Mouse (Mus musculus) frontal cortex, postnatal 10 days (tissue): ENCODE data around the gene Kcnn4.
"Not testable (repeated sequence)": the region's sequence is repeated elsewhere in the genome, so short reads cannot be mapped to it uniquely, and the experiment has no call there.

Experiments
- DNase-seq, 2 experiments: peaks; one replicate each; pipeline ENCODE4 v3.0.0; 2022; ENCODE audit warnings: low spot score in 2 of 2, mixed read lengths in 1 of 2

Kcnn4 gene

DNA sequence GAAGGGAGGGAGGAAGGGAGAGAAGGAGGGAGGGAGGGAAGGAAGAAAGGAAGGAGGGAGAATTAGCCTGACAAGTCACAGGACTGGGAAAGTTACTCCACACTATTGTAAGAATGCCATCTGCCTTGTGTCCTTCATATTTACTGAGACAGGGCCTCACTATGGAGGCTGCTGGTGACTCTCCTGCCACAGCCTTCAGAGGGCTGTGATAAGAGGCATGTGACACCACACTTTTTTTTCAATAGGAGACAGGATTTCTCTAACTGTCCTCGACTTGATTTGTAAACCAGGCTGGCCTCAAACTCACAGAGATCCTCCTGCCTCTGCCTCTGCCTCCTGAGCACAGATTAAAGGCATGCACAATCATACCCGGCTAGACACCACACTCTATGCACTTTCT lies 21.6 kb downstream of the Kcnn4 start:
- no peak for DNase-seq

DNA sequence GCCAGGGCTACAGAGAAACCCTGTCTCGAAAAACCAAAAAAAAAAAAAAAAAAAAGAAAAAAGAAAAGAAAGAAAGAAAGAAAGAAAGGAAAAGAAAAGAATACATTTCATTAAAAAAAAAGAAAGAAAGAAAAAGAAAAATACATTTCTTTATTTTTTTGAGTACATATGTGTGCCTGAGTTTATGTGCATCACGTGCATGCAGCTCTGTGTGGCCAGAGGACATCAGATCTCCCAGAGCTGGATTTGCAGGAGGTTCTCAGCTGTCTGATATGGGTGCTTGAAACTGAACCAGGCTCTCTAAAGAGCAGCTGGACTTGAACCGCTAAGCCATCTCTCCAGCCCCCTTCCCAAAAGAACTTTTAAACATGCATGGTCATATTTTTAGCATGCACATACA lies 24.0 kb downstream of the Kcnn4 start:
- DNase-seq = no peak

DNA sequence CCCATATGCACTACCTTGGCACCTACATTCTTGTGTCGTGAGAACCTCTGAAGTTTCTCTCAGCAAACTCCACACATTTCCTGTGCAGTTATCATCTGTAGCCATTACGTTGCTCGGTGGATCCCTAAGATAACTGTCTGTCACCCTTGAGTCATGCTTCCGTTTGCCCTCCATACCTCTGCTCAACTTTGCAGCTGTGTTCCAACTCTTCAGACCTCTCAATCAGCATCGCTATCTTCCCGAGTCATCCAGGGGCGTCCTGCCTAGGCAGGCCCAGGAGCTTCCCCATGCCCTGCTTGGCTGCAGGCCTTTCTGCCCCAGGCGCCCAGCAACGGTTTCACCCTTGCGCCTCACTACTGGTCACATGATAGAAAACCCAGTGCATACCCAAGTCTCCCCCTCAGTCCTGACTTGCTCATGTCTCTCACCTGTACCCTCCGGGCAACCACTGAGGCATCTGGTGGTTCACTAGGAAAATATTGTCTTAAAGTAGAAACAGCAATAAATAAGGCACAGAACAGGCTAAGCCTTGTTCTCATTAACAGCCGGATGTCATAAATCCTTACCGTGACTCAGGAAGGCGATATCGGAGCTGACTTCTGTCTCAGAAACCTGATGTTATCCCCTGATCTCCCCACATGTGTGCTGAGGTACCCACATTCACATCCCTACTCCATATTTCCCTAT lies 24.6 kb downstream of the Kcnn4 start:
- DNase-seq = no peak

DNA sequence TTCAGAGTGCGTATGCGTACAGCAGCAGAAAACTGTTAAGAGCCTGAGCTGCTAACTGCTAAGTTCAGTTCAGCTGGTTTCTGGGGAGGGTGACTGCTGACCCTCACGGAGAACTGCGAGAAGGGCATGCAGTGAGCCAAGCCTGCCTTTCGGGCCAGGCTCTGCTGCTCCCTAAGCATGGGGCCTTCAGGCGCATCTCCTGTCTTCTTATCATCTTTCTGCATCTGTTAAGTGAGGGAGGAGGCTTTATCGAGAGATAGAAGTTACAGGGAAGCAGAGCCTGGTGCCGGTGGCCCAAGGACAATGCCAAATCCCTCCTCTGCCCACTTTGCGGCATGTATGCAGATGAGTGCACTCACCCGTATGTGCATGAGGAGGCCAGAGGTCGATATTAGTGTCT lies 26.8 kb downstream of the Kcnn4 start:
- DNase-seq = no peak

DNA sequence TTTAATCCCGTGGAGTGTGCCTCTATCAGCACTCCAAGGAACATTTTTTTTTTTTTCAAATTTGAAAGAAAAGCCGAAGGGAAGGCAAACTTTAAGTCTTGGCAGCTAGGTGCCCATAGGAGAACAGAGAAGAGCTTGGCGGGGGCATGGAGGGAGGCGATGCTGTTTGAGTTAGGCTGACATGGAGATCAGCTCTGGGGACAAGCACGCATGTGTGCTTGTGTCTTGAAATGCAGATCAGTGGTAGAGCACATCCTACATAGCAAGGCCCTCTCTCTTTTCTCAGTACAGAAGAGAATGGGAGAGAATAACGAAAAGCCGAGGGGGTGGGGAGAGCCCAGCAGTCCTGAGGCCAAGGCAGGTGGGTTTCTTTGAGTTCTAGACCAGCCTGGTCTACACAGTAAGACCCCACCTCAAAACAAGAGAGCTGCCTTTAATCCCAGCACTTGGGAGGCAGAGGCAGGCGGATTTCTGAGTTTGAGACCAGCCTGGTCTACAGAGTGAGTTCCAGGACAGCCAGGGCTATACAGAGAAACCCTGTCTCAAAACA lies 28.4 kb downstream of the Kcnn4 start:
- DNase-seq = no peak

DNA sequence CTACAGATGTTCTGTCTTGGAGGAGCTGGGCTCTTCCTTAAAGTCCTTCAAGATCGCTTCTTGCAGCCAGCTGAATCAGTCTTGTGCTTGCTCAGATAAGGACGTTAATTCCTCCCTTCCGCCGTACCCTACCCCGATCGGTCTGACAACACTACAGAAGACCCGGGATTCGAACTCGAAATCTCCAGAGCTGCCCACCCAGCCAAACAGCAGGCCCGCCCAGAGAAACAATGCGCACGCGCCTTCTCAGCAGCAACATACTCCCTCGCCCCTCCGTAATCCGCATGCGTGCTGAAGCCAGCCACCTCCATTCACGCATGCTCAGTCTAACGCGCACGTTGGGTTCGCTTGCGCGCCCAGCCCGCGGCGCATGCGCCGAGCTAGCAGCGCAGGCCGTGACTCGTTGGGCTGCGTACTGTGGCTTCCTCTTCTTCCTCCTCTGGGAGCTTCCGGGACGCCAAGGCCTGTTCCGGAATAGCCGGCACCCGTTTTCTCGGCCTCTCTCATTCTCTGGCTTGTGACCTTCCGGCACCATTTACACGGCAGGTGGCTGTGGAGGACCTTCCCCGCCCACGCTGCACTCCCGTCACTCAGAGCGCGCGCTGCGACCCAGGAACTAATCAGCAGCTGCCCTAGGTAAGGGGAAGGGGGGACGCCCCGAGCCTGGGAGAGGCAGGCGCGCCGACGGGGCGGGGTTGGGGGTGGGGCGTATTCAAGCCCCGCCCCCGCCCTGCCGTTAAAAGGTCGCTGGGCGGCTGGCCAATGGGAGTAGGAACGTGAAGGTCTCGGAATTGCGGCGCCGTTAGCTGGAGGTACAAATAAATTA lies 29.4 kb downstream of the Kcnn4 start, which contains the start of gene Smg9:
TSS of gene Smg9 (plus strand) at position 364 of the 826 bp plus-strand sequence.
- DNase-seq = peak; percentile 95 to 96

DNA sequence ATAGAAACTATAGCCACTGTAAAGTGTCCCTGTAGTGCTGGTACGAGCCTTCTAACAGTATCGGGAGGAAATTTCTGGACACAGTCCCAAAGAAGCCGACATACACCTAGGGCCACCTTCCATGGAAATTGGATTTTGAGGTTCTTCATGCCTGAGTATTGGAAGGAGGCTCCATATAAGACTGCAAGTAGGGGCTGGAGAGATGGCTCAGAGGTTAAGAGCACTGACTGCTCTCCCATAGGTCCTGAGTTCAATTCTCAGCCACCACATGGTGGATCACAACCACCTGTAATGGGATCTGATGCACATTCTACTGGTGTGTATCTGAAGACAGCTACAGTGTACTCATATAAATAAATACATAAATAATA lies 30.0 kb downstream of the Kcnn4 start:
- no peak for DNase-seq

DNA sequence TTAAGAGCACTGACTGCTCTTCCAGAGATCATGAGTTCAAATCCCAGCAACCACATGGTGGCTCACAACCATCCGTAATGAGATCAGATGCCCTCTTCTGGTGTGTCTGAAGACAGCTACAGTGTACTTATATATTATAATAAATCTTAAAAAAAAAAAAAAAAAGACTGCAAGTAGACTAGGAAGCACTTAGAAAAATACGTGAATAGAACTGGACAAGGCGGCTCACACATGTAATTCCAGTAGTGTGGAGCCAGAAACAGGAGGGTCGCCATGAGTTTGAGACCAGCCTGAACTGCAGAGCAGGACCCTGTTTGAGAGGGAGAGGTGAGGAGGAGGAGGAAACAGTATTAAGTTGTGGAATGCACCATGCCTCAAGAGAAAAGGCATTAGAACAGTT lies 30.4 kb downstream of the Kcnn4 start:
- DNase-seq = not testable (repeated sequence)

DNA sequence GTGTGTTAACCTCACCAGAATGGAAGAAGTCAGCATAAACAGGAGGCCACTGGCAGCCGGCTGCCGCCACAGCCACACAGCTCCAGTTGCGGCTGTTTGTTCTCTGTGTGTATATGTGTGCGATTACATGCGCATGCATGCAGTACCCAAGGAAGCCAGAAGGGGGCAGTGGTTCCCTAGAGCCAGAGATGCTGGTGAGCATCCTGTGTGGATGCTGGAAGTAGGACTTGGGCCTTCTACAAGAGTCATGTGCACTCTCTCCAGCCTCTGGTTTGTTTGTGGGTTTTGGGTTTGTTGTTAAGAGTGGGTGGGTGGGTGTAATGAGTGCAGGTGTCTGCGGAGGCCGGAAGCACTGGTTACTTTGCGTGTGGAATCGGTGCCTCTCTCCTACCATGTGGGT lies 32.8 kb downstream of the Kcnn4 start:
- DNase-seq = no peak

DNA sequence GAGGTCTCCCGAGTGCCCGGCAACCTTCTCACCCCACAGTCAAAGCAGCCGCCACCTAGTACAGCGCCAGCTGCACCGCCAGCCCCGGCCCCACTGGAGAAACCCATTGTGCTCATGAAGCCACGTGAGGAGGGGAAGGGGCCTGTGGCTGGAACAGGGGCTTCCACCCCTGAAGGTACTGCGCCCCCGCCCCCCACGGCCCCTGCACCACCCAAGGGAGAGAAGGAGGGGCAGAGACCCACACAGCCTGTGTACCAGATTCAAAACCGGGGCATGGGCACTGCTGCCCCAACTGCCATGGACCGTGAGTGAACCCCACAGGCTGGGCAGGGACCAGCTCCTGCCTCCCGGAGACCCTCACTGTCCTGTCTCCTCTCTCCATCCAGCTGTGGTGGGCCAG lies 35.6 kb downstream of the Kcnn4 start:
- no peak for DNase-seq

DNA sequence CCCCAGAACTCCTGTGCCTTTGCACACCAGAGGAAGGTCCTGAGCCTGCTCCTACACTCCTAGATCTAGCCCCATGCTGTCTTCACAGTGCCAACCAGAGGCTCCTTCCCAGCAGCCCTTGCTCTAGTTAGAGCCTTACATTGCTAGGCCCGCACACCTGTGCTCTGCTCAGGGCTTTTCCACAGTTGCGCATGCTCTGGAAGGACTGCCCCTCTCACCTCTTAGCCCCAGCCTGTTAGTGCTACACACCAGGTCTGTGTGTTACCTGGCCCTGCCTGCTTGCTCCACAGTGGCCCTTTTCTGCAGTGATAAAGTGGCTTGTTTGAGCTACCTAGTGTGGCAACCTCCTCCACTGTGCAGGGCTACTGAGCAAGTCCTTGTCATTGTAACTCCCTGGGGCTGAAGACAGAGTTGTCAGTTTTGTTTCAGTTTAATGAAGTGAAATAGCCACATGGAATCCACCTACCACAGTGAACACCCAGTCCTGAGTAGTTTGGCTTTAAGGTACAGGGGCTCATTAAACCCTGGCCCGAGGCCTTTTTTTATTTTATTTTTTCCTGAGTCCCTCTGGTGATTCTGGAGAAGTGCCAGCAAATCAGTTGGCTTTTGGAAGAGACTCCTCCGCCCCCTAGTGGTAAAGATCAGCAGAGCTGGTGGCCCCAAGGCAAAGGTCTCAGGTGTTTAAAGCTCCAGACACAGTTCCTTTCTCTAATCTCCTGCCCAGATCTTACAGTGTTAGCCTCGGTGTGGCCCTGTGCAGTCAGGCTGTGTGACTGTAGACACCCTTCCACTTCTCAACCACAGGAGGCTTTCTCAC lies 36.7 kb downstream of the Kcnn4 start:
- peak in 1 of 2 experiments; percentile 62 for DNase-seq

DNA sequence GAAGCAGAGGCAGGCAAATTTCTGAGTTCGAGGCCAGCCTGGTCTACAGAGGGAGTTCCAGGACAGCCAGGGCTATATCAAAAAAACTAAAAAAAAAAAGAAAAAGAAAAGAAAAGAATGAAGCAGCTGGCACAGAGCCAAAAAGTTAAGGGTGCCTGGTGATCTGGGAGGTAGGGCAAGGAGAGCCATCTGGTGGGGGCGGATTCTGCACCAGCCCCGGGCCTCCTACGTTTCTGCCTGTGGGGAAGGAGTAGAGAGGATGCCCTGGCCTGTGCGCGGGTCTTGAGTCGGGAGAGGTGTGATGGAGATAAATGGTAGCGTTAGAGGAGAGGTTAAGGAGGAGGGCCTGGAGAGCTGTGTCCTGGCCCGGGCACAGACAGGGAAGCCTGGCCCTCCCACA lies 38.1 kb downstream of the Kcnn4 start:
- DNase-seq = no peak

DNA sequence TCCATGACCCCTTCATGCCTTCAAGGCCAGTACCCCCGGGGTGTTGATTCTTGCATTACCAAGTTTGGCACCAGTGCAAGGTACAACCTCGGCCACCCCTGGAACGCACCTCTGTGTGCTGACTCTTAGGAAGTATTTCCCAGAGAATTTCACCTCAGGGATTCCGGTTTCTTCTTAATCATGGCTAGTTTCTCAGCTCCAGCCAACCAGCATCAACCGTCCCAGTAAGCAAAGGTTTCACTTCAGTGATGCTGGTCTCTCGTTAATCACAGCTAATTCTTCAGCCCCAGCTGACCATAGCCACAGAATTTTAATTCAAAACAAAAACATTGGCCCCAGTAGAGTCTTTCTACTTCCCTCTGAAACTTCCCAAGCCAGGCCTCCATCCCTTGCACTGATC lies 40.1 kb downstream of the Kcnn4 start:
- no peak for DNase-seq

DNA sequence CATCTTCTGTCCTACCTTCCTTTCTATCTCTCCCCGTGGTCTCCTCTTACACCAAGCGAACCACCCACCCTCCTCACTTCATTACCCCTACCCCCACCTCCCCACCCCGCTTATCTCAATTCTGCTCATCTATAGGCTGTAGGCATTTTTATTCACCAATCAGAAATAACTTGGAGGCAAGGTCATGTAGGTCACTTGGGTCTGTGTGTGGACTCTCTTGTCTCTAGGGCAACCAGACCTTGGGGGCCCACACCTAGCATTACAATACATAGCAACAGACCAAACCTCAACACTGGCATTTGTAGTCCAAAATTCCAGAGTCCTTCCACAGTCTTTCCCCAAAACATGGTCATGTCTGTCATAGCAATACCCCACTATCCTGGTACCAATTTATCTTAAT lies 40.8 kb downstream of the Kcnn4 start:
- no peak for DNase-seq

DNA sequence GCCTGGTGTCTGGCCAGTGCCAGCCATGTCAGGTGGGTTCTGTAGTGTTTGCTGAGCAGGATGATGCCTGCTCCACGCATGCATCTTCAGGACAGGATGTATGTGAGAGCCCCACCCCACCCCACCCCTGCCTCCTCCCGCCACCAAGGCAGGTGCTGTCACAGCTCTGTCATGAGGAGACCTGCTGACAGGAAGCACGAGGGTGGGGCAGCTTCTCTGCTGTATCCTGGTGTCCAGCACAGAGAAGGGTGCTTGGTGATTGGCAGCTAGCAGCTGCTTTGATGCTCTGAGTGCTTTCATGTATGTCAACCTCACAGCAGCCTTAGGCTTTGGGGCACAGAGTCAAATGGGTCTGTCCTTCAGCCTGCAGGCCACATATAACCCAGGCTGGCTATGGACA lies 43.6 kb downstream of the Kcnn4 start:
- no peak for DNase-seq

DNA sequence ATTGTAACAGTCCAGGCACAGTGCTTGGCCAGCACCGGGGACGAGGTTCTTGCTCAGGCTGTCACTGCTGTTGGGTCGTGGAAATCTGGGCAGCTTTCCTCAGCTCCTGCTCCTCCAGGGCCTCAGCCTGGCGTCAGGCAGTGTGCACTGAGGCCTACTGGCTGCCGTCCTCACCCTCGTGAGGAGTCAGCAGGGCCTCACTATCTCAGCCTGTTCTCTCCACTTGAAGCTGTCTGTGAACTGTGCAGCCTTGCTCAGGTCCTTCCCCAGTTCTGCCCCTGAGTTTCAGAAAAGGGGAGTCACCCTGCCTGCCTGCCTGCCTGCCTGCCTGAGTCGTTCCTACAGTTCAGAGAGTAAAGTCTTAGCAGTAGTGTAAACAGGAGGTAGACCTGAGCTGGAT lies 45.2 kb downstream of the Kcnn4 start:
- DNase-seq = no peak

DNA sequence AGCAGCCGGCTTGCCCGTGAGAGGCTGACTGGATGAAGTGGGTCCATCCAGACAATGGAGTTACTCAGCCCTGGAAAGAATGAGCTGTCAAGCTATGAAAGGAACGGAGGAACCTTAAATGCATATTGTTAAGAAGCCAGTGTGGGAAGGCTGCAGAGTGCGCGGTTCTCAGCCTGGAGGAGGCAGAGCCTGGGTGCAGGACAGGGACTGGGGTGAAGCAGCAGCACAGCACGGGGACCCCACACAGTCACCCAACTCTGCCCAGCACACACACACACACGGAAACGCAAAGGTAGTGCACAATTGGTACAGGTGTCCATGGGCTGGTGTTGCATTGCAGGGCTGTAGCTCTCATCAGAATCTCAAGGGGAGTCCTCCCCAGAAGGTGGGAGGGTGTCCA lies 49.5 kb downstream of the Kcnn4 start:
- DNase-seq = no peak

DNA sequence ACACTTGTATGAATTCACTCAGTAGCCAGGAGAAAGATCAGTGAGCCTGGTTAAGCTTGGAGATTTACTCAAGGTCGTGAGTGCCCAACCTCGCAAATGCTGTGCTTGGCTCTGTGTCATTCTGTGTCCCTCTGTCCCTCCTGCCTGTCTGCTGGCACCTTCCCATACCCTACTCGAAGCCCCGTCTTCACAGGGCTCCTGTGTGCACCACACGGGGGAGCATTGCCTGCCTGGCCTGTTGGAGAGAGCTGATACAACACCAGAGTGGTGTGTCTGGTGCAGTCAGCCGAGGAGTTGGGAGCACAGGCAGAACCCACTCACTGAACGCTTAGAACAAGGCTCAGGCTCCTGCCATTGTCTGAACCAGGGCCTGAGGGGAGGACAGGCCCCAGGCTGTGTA lies 51.6 kb downstream of the Kcnn4 start:
- DNase-seq = no peak

DNA sequence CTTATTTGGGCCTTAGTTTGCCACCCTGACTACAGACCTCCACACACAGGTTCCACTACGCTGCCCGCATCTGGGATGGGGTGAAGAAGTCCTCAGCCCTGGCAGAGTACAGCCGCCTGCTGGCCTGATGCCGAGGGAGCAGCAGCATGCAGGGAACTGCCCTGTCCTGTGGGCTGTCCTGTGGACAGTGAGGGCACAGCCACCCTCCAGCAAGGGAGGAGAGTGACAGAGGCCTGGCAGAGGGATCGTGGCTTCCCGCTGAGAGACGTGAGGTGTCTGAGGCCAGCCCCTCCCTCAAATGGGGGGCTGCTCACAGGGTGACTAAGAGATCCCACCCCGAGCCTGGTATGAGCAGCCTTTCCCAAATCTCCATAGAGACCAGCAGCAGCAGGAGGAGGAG lies 52.2 kb downstream of the Kcnn4 start:
- DNase-seq = no peak

DNA sequence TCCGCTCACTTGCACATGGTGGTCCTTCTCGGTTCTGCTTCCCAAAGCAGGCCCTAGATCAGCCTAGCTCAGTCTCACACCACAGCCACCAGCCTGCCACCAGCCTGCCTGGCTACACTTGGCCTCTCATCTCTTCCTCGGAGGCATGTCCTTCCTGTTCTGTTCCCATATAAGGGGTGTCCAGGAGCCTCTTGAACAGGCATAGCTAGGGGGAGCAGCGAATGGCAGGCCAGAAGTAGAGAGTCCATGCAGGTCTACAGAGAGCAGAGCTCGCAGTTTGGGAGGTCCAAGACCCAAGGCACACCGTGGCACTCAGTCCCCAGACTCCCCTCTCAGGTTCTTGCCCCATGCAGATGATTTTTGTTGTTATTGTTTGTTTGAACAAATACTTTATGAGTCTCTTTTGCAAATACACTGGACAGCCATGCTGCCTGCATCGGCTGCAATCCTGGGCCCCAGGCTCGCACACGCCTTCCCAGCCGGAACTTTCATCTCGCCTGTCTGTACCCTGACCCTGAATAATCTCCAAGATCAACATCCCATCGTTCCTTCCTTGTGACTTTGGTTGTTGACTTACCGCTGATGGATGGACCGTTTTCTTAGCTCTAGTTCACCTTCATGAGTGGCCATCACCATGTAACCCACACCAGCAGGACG lies 53.2 kb downstream of the Kcnn4 start:
- DNase-seq = no peak

DNA sequence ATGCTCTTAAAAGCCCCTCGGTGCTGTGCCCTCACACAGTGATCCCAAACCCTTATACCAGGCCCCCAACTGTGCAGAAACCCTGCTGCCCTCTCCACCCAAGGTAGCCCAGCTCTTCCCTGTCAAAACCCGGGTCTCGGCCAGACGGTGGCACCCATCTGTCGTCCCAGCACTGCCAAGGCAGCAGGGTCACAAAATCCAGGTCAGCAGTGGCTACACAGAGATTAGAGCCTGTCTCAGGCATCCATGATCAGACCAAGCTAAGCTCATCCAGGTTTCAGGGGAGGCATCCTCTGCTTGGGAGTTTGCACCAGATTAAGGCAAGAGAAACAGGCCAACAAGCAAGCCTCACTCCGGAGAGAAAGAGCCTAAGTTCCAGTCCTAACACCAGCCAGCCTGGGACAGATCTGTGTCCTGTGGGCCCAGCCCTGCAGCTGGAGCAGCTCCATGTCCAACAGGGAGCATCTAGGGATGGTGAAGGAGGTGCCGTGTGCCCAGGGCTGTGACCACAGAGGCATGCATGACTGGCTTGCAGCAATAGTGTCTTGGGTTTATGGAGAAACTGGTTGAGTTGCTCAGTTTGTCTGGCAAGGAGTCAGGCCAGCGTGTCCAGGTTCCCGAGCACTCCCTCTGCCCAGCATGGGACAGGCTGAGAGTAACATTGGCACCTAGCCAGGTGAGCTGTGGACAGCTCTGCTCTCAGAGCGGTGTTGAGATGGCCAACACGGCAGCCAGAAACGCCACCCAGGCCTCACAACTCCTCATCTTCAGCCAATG lies 54.1 kb downstream of the Kcnn4 start:
- DNase-seq = no peak
